Comparison of ENCODE assay signal across 20 mouse cellular contexts in genomic region chr8:43111205-43111827, GRCm38 (mm10). TPM values are rescaled to one million over a fixed set of nuclear protein-coding genes. Genes with fewer than 3 reads are reported as not detected.
A peak's percentile ranks its signal among the peaks of the same experiment; 100 is the strongest.
DNase-seq lines count a peak whose midpoint lies in the region; ATAC-seq and TF ChIP-seq lines count a peak whose summit lies in the region.
"Had no signal": no experiment of that assay in that cellular context is flagged by ENCODE, and none has a peak within 500 bp of the region (broad histone marks: within the 10 kb centered on the region; RNA-seq: fewer than 3 reads in every experiment).

No protein-coding gene starts in this region.

- no peak for TF ChIP-seq CTCF in brain, embryonic 14.5 days (IDR thresholded peaks at IDR 0.05; ENCODE audit: borderline replicate concordance, extremely low read depth, insufficient read depth, insufficient read length)

- H3K4me1 ChIP-seq in forebrain, embryonic 14.5 days (ENCODE audit: control insufficient read depth, insufficient read depth, low read length) = no peaks in the 10 kb centered on the region
- H3K4me1 ChIP-seq in forebrain, embryonic 11.5 days (replicated peaks; ENCODE audit: control insufficient read depth, insufficient read depth, low read length) = 0 out of 2 replicates have a peak, but pooled peaks cover 2% of the 10 kb centered on the region
- 0 out of 2 replicates have a peak, but pooled peaks cover 3% of the 10 kb centered on the region for H3K4me1 ChIP-seq in forebrain, embryonic 16.5 days (replicated peaks; ENCODE audit: control insufficient read depth, insufficient read depth, low read length)
- H3K4me1 ChIP-seq in forebrain, embryonic 12.5 days = no peaks in the 10 kb centered on the region
- H3K4me1 ChIP-seq: embryonic facial prominence, embryonic 10.5 days; embryonic facial prominence, embryonic 12.5 days had no signal

- WGBS in forebrain, embryonic 14.5 days = 56% methylated on average over 4 of the region's 4 CpGs
- WGBS in forebrain, embryonic 11.5 days = 80% methylated on average over 4 of the region's 4 CpGs
- WGBS in forebrain, embryonic 16.5 days = 35% methylated on average over 4 of the region's 4 CpGs
- WGBS in forebrain, embryonic 12.5 days = 78% methylated on average over 4 of the region's 4 CpGs

- no peaks in the 10 kb centered on the region for H3K9me3 ChIP-seq in forebrain, embryonic 14.5 days (replicated peaks; ENCODE audit: control insufficient read depth, low read length)
- no peaks in the 10 kb centered on the region for H3K9me3 ChIP-seq in forebrain, embryonic 11.5 days (ENCODE audit: control insufficient read depth, low read length)
- no peaks in the 10 kb centered on the region for H3K9me3 ChIP-seq in forebrain, embryonic 16.5 days (ENCODE audit: control insufficient read depth, low read length)
- no peaks in the 10 kb centered on the region for H3K9me3 ChIP-seq in forebrain, embryonic 12.5 days
- H3K9me3 ChIP-seq: embryonic facial prominence, embryonic 10.5 days; embryonic facial prominence, embryonic 12.5 days had no signal

- H3K36me3 ChIP-seq in forebrain, embryonic 14.5 days (ENCODE audit: control insufficient read depth, insufficient read depth, low read length) = no peaks in the 10 kb centered on the region
- H3K36me3 ChIP-seq in forebrain, embryonic 11.5 days (ENCODE audit: control insufficient read depth, insufficient read depth, low read length) = no peaks in the 10 kb centered on the region
- no peaks in the 10 kb centered on the region for H3K36me3 ChIP-seq in forebrain, embryonic 16.5 days (ENCODE audit: control insufficient read depth, insufficient read depth)
- H3K36me3 ChIP-seq in forebrain, embryonic 12.5 days (replicated peaks) = no peaks in the 10 kb centered on the region
- H3K36me3 ChIP-seq: embryonic facial prominence, embryonic 10.5 days; embryonic facial prominence, embryonic 12.5 days had no signal

- no peak overlapping the region for H3K27ac ChIP-seq in forebrain, embryonic 14.5 days (ENCODE audit: low read depth, low read length)
- H3K27ac ChIP-seq in forebrain, embryonic 11.5 days (ENCODE audit: low read depth, low read length) = no peak overlapping the region
- no peak overlapping the region for H3K27ac ChIP-seq in forebrain, embryonic 16.5 days (ENCODE audit: low read length)
- no peak overlapping the region for H3K27ac ChIP-seq in forebrain, embryonic 12.5 days
- H3K27ac ChIP-seq: embryonic facial prominence, embryonic 10.5 days; embryonic facial prominence, embryonic 12.5 days had no signal

- 0 out of 2 replicates have a peak, but pooled peaks have one; percentile 20 for ATAC-seq in forebrain, embryonic 14.5 days
- ATAC-seq in forebrain, embryonic 11.5 days (replicated peaks; ENCODE audit: low FRiP score) = no peak
- ATAC-seq in forebrain, embryonic 16.5 days = peak; percentile 77
- no peak for ATAC-seq in forebrain, embryonic 12.5 days (ENCODE audit: low FRiP score)

- no peak overlapping the region for H3K4me3 ChIP-seq in forebrain, embryonic 14.5 days (ENCODE audit: low read depth, low read length)
- no peak overlapping the region for H3K4me3 ChIP-seq in forebrain, embryonic 11.5 days (ENCODE audit: low read depth, low read length)
- H3K4me3 ChIP-seq in forebrain, embryonic 16.5 days (replicated peaks; ENCODE audit: low read length) = no peak overlapping the region
- H3K4me3 ChIP-seq in forebrain, embryonic 12.5 days (replicated peaks) = no peak overlapping the region
- H3K4me3 ChIP-seq: embryonic facial prominence, embryonic 10.5 days; embryonic facial prominence, embryonic 12.5 days had no signal

- H3K27me3 ChIP-seq in forebrain, embryonic 14.5 days (replicated peaks; ENCODE audit: control insufficient read depth, insufficient read depth, low read length) = no peaks in the 10 kb centered on the region
- no peaks in the 10 kb centered on the region for H3K27me3 ChIP-seq in forebrain, embryonic 11.5 days (ENCODE audit: control insufficient read depth, insufficient read depth, low read length)
- no peaks in the 10 kb centered on the region for H3K27me3 ChIP-seq in forebrain, embryonic 16.5 days (replicated peaks; ENCODE audit: control insufficient read depth, insufficient read depth, low read length)
- H3K27me3 ChIP-seq in forebrain, embryonic 12.5 days = no peaks in the 10 kb centered on the region
- H3K27me3 ChIP-seq: embryonic facial prominence, embryonic 12.5 days had no signal

- TF ChIP-seq POLR2A in brain, embryonic 14.5 days (IDR thresholded peaks at IDR 0.05; ENCODE audit: borderline replicate concordance, extremely low read depth, insufficient read depth, insufficient read length, poor library complexity, severe bottlenecking) = no peak

- H3K4me2 ChIP-seq in forebrain, embryonic 14.5 days (ENCODE audit: low read length) = no peak overlapping the region
- H3K4me2 ChIP-seq in forebrain, embryonic 11.5 days (ENCODE audit: low read depth, low read length, severe bottlenecking) = no peak overlapping the region
- no peak overlapping the region for H3K4me2 ChIP-seq in forebrain, embryonic 16.5 days (ENCODE audit: low read length)
- H3K4me2 ChIP-seq in forebrain, embryonic 12.5 days = no peak overlapping the region
- H3K4me2 ChIP-seq: embryonic facial prominence, embryonic 12.5 days had no signal

- peak; percentile 45 for DNase-seq in forebrain, embryonic 14.5 days (ENCODE audit: low spot score)
- no peak for DNase-seq in forebrain, embryonic 11.5 days (ENCODE audit: low spot score)
- DNase-seq in brain, embryonic 14.5 days (ENCODE audit: low read depth) = peak; percentile 44
- DNase-seq in yolk sac, embryonic 10.5 days (ENCODE audit: low spot score) = no peak
- DNase-seq: adrenal gland, adult 2 months; adrenal gland, postnatal 10 days; adrenal gland, postnatal 25 days; cerebellum, adult 11-12 months; cerebellum, adult 2 months; cerebellum, adult 9-10 months; cerebellum, postnatal 10 days; cerebellum, postnatal 25 days had no signal

- no peak overlapping the region for H3K9ac ChIP-seq in forebrain, embryonic 14.5 days (ENCODE audit: low read length)
- H3K9ac ChIP-seq in forebrain, embryonic 11.5 days (ENCODE audit: low read length) = no peak overlapping the region
- H3K9ac ChIP-seq in forebrain, embryonic 16.5 days (replicated peaks; ENCODE audit: low read depth, low read length) = no peak overlapping the region
- H3K9ac ChIP-seq in forebrain, embryonic 12.5 days = no peak overlapping the region
- H3K9ac ChIP-seq: embryonic facial prominence, embryonic 12.5 days had no signal

RNA-seq across cellular contexts. Expression of gene Triml1, which starts 30.0 kb away (rescaled TPM):
- not detected in 2 replicates for polyA plus RNA-seq in forebrain, embryonic 14.5 days (2014; fragmentation: Nextera tagmentation; extraction: Ambion mirVana)
- not detected in 2 replicates for polyA plus RNA-seq in forebrain, embryonic 11.5 days (2014; fragmentation: Nextera tagmentation; extraction: Ambion mirVana)
- polyA plus RNA-seq in forebrain, embryonic 16.5 days (2015; fragmentation: Nextera tagmentation; extraction: Ambion mirVana) = not detected in 2 replicates
- not detected in 2 replicates for polyA plus RNA-seq in forebrain, embryonic 12.5 days (2016; fragmentation: Nextera tagmentation; extraction: Ambion mirVana)
- polyA plus RNA-seq in brain, embryonic 14.5 days (2012; rRNA removed) = not detected in 2 replicates
- polyA plus RNA-seq: adrenal gland, adult 2 months; C2C12; cerebellum, adult 2 months; cortical plate, adult 2 months; embryonic facial prominence, embryonic 10.5 days; embryonic facial prominence, embryonic 12.5 days; embryonic facial prominence, embryonic 14.5 days; frontal cortex, adult 2 months had no signal

Comparison
In these comparisons a context has a peak if more than half of its experiments do, and no peak if none do; other contexts are left out.
1. ATAC-seq: peak in forebrain, embryonic 14.5 days (single experiment) and forebrain, embryonic 16.5 days (single experiment); none in forebrain, embryonic 11.5 days (single experiment) and forebrain, embryonic 12.5 days (single experiment).
2. DNase-seq: peak in forebrain, embryonic 14.5 days (single experiment) and brain, embryonic 14.5 days (single experiment); none in forebrain, embryonic 11.5 days (single experiment) and yolk sac, embryonic 10.5 days (single experiment).